Mouse (Mus musculus): ENCODE measurements around the gene March6.

DNA sequence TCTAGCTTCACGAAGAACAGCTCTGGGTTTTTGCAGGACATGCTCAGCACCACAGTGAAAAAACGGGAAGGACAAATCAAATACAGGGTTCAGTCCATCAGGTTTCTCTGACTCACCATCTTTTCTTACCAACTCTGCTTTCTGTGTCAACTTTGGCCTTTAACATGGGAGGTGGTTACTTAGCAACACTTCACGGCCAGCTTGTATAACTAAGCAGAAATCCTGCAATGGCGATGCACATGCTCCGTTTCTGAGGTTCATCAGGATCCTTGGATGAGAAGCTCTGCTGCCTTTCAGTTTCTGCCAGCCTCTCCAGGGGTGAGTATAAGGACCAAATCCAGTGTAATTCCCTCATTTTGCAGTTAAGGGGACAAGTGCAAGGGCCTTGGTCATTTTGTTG lies 34.3 kb upstream of the March6 start, which contains the start of gene Cmbl:
- TF ChIP-seq CTCF (IDR thresholded peaks at IDR 0.05; ENCODE audit: low read depth, low read length) (no peak), POLR2A (IDR thresholded peaks at IDR 0.05; ENCODE audit: extremely low read depth, insufficient read depth, low read length) (no peak)

All from liver, adult 2 months (tissue).